ENCODE assay signal across 12 mouse cellular contexts in genomic region chr1:171272086-171272485, GRCm38 (mm10). TPM values are rescaled to one million over a fixed set of nuclear protein-coding genes. Genes with fewer than 3 reads are reported as not detected.
DNase-seq lines count a peak whose midpoint lies in the region; ATAC-seq and TF ChIP-seq lines count a peak whose summit lies in the region.
"Had no signal": no experiment of that assay in that cellular context is flagged by ENCODE, and none has a peak within 500 bp of the region (broad histone marks: within the 10 kb centered on the region; RNA-seq: fewer than 3 reads in every experiment).

No protein-coding gene starts in this region.

- TF ChIP-seq CTCF in intestine, postnatal 0 days (IDR thresholded peaks at IDR 0.05; ENCODE audit: low read depth), result no peak
- no peak for TF ChIP-seq CTCF in bone marrow macrophage, adult 2 months (IDR thresholded peaks at IDR 0.05; ENCODE audit: low read depth, low read length)

- H3K27ac ChIP-seq in intestine, embryonic 15.5 days, result no peak overlapping the region
- no peak overlapping the region for H3K27ac ChIP-seq in intestine, postnatal 0 days (ENCODE audit: low read depth, low read length)
- H3K27ac ChIP-seq in bone marrow macrophage, adult 2 months (ENCODE audit: insufficient read depth, low read depth, low read length), result peak overlapping the region; percentile 71
- peak overlapping the region; percentile 84 for H3K27ac ChIP-seq in liver, embryonic 16.5 days (ENCODE audit: low read length)
- H3K27ac ChIP-seq: forebrain, embryonic 15.5 days had no signal

- peak overlapping the region; percentile 93; the same call in 1 of the 2 replicates for H3K4me2 ChIP-seq in intestine, embryonic 15.5 days (replicated peaks)
- no peak overlapping the region for H3K4me2 ChIP-seq in intestine, postnatal 0 days (replicated peaks; ENCODE audit: low read depth)
- peak overlapping the region; percentile 77 for H3K4me2 ChIP-seq in liver, embryonic 16.5 days (ENCODE audit: low read depth, low read length)
- H3K4me2 ChIP-seq: forebrain, embryonic 15.5 days had no signal

- no peak for TF ChIP-seq POLR2A in bone marrow macrophage, adult 2 months (IDR thresholded peaks at IDR 0.05; ENCODE audit: borderline replicate concordance, low read depth, low read length)

- 0 out of 2 replicates have a peak, but pooled peaks cover under 1% of the 10 kb centered on the region for H3K27me3 ChIP-seq in erythroblast, embryonic 14.5 days (ENCODE audit: control insufficient read depth)
- H3K27me3 ChIP-seq in intestine, embryonic 15.5 days (replicated peaks), result no peaks in the 10 kb centered on the region
- H3K27me3 ChIP-seq in intestine, postnatal 0 days (replicated peaks; ENCODE audit: control insufficient read depth, insufficient read depth, low read length), result no peaks in the 10 kb centered on the region
- no peaks in the 10 kb centered on the region for H3K27me3 ChIP-seq in liver, embryonic 16.5 days (ENCODE audit: control insufficient read depth, insufficient read depth, low read depth, low read length)
- H3K27me3 ChIP-seq: forebrain, embryonic 15.5 days had no signal

- peaks cover 57% of the 10 kb centered on the region for H3K36me3 ChIP-seq in erythroblast, embryonic 14.5 days (ENCODE audit: control insufficient read depth)
- peaks cover 27% of the 10 kb centered on the region for H3K36me3 ChIP-seq in intestine, embryonic 15.5 days
- H3K36me3 ChIP-seq in intestine, postnatal 0 days (ENCODE audit: control insufficient read depth, insufficient read depth), result peaks cover 47% of the 10 kb centered on the region
- H3K36me3 ChIP-seq in liver, embryonic 16.5 days (ENCODE audit: control insufficient read depth, insufficient read depth), result peaks cover 45% of the 10 kb centered on the region

- ATAC-seq in erythroblast, adult 5-6 weeks (replicated peaks; ENCODE audit: low FRiP score, poor library complexity, severe bottlenecking), result no peak
- no peak for ATAC-seq in intestine, embryonic 15.5 days
- ATAC-seq in intestine, postnatal 0 days, result no peak
- ATAC-seq in liver, embryonic 16.5 days (ENCODE audit: low read depth), result no peak
- ATAC-seq: forebrain, embryonic 15.5 days; inflammation-experienced regulatory T-cells, adult 6 months had no signal

- DNase-seq in thymus, postnatal 10 days (ENCODE audit: low spot score in 2 of 2), result no peak
- no peak for DNase-seq in ovary, adult 18-20 months (ENCODE audit: low spot score)
- DNase-seq: adrenal gland, postnatal 14 days; cerebellum, postnatal 14 days had no signal

- H3K4me1 ChIP-seq in erythroblast, embryonic 14.5 days (ENCODE audit: control insufficient read depth), result peaks cover 71% of the 10 kb centered on the region
- peaks cover 4% of the 10 kb centered on the region for H3K4me1 ChIP-seq in intestine, embryonic 15.5 days (replicated peaks)
- 0 out of 2 replicates have a peak, but pooled peaks cover 4% of the 10 kb centered on the region for H3K4me1 ChIP-seq in intestine, postnatal 0 days (replicated peaks; ENCODE audit: control insufficient read depth, insufficient read depth, low read length)
- peaks cover 29% of the 10 kb centered on the region for H3K4me1 ChIP-seq in bone marrow macrophage, adult 2 months (ENCODE audit: control insufficient read depth, insufficient read depth, low read length)
- peaks cover 35% of the 10 kb centered on the region for H3K4me1 ChIP-seq in liver, embryonic 16.5 days (ENCODE audit: control insufficient read depth, low read depth, low read length)

- 90% methylated on average over 3 of the region's 3 CpGs for WGBS in intestine, embryonic 15.5 days
- 91% methylated on average over 3 of the region's 3 CpGs for WGBS in intestine, postnatal 0 days
- 58% methylated on average over 3 of the region's 3 CpGs for WGBS in liver, embryonic 16.5 days (ENCODE audit: insufficient replicate concordance)

- no peak overlapping the region for H3K9ac ChIP-seq in intestine, embryonic 15.5 days
- no peak overlapping the region for H3K9ac ChIP-seq in intestine, postnatal 0 days (ENCODE audit: low read depth, low read length)
- H3K9ac ChIP-seq in liver, embryonic 16.5 days (ENCODE audit: low read depth, low read length), result peak overlapping the region; percentile 17; the same call in 1 of the 2 replicates
- H3K9ac ChIP-seq: forebrain, embryonic 15.5 days had no signal

- 0 out of 2 replicates have a peak, but pooled peaks cover 2% of the 10 kb centered on the region for H3K9me3 ChIP-seq in erythroblast, embryonic 14.5 days (ENCODE audit: control insufficient read depth, low read length)
- no peaks in the 10 kb centered on the region for H3K9me3 ChIP-seq in intestine, embryonic 15.5 days
- no peaks in the 10 kb centered on the region for H3K9me3 ChIP-seq in intestine, postnatal 0 days (ENCODE audit: control insufficient read depth)
- no peaks in the 10 kb centered on the region for H3K9me3 ChIP-seq in liver, embryonic 16.5 days (replicated peaks; ENCODE audit: control insufficient read depth, low read length)
- H3K9me3 ChIP-seq: forebrain, embryonic 15.5 days had no signal

- peak overlapping the region; percentile 70 for H3K4me3 ChIP-seq in erythroblast, embryonic 14.5 days (replicated peaks)
- H3K4me3 ChIP-seq in intestine, embryonic 15.5 days (replicated peaks), result no peak overlapping the region
- no peak overlapping the region for H3K4me3 ChIP-seq in intestine, postnatal 0 days (ENCODE audit: low read depth, low read length)
- H3K4me3 ChIP-seq in bone marrow macrophage, adult 2 months (ENCODE audit: insufficient read depth, low read length), result peak overlapping the region; percentile 36
- peak overlapping the region; percentile 83 for H3K4me3 ChIP-seq in liver, embryonic 16.5 days (ENCODE audit: low read depth, low read length)
- H3K4me3 ChIP-seq: forebrain, embryonic 15.5 days had no signal

RNA-seq across cellular contexts. Expression of gene B4galt3, which starts 2.0 kb away (rescaled TPM):
- 11.1 and 11.6 TPM in 2 replicates for polyA plus RNA-seq in erythroblast, embryonic 14.5 days (2012)
- total RNA-seq in erythroblast, adult 5-6 weeks (2015; ENCODE audit: low replicate concordance), result 8.1 and 11.3 TPM in 2 replicates
- 7.7 and 29.1 TPM in 2 replicates for total RNA-seq in erythroblast, adult 5-6 weeks (2017; ENCODE audit: low replicate concordance)
- polyA plus RNA-seq in intestine, embryonic 15.5 days (2015; fragmentation: Nextera tagmentation; extraction: Ambion mirVana), result 54.2 and 54.5 TPM in 2 replicates
- polyA plus RNA-seq in intestine, postnatal 0 days (2015; fragmentation: Nextera tagmentation; extraction: Ambion mirVana), result 27.0 and 27.4 TPM in 2 replicates
- polyA plus RNA-seq in bone marrow macrophage, adult 2 months (2012; ENCODE audit: insufficient read depth, insufficient read length, missing spikeins), result 40.4 and 46.1 TPM in 2 replicates
- 22.6 and 23.2 TPM in 2 replicates for polyA plus RNA-seq in liver, embryonic 16.5 days (2015; fragmentation: Nextera tagmentation; extraction: Ambion mirVana)

RNA-seq across cellular contexts. Expression of gene Ppox, which starts 8.9 kb away (rescaled TPM):
- polyA plus RNA-seq in erythroblast, embryonic 14.5 days (2012), result 89.9 and 167 TPM in 2 replicates
- total RNA-seq in erythroblast, adult 5-6 weeks (2015; ENCODE audit: low replicate concordance), result 416 and 462 TPM in 2 replicates
- total RNA-seq in erythroblast, adult 5-6 weeks (2017; ENCODE audit: low replicate concordance), result 506 and 765 TPM in 2 replicates
- polyA plus RNA-seq in intestine, embryonic 15.5 days (2015; fragmentation: Nextera tagmentation; extraction: Ambion mirVana), result 38.7 and 40.9 TPM in 2 replicates
- polyA plus RNA-seq in intestine, postnatal 0 days (2015; fragmentation: Nextera tagmentation; extraction: Ambion mirVana), result 11.4 and 12.8 TPM in 2 replicates
- polyA plus RNA-seq in bone marrow macrophage, adult 2 months (2012; ENCODE audit: insufficient read depth, insufficient read length, missing spikeins), result 28.1 and 38.1 TPM in 2 replicates
- polyA plus RNA-seq in liver, embryonic 16.5 days (2015; fragmentation: Nextera tagmentation; extraction: Ambion mirVana), result 205 and 206 TPM in 2 replicates

RNA-seq across cellular contexts. Expression of gene Usp21, which starts 15.7 kb away (rescaled TPM):
- 8.4 and 13.0 TPM in 2 replicates for polyA plus RNA-seq in erythroblast, embryonic 14.5 days (2012)
- 9.6 and 12.1 TPM in 2 replicates for total RNA-seq in erythroblast, adult 5-6 weeks (2015; ENCODE audit: low replicate concordance)
- total RNA-seq in erythroblast, adult 5-6 weeks (2017; ENCODE audit: low replicate concordance), result 9.4 and 13.9 TPM in 2 replicates
- 56.0 and 57.2 TPM in 2 replicates for polyA plus RNA-seq in intestine, embryonic 15.5 days (2015; fragmentation: Nextera tagmentation; extraction: Ambion mirVana)
- polyA plus RNA-seq in intestine, postnatal 0 days (2015; fragmentation: Nextera tagmentation; extraction: Ambion mirVana), result 20.4 and 21.7 TPM in 2 replicates
- polyA plus RNA-seq in bone marrow macrophage, adult 2 months (2012; ENCODE audit: insufficient read depth, insufficient read length, missing spikeins), result 45.1 and 53.8 TPM in 2 replicates
- 23.1 and 25.3 TPM in 2 replicates for polyA plus RNA-seq in liver, embryonic 16.5 days (2015; fragmentation: Nextera tagmentation; extraction: Ambion mirVana)

RNA-seq across cellular contexts. Expression of gene Ndufs2, which starts 20.9 kb away (rescaled TPM):
- 7.0 and 7.5 TPM in 2 replicates for polyA plus RNA-seq in erythroblast, embryonic 14.5 days (2012)
- 62.9 and 78.4 TPM in 2 replicates for total RNA-seq in erythroblast, adult 5-6 weeks (2015; ENCODE audit: low replicate concordance)
- total RNA-seq in erythroblast, adult 5-6 weeks (2017; ENCODE audit: low replicate concordance), result 48.0 and 62.1 TPM in 2 replicates
- 304 and 326 TPM in 2 replicates for polyA plus RNA-seq in intestine, embryonic 15.5 days (2015; fragmentation: Nextera tagmentation; extraction: Ambion mirVana)
- polyA plus RNA-seq in intestine, postnatal 0 days (2015; fragmentation: Nextera tagmentation; extraction: Ambion mirVana), result 249 and 255 TPM in 2 replicates
- 122 and 131 TPM in 2 replicates for polyA plus RNA-seq in bone marrow macrophage, adult 2 months (2012; ENCODE audit: insufficient read depth, insufficient read length, missing spikeins)
- 138 and 143 TPM in 2 replicates for polyA plus RNA-seq in liver, embryonic 16.5 days (2015; fragmentation: Nextera tagmentation; extraction: Ambion mirVana)

RNA-seq across cellular contexts. Expression of gene Adamts4, which starts 21.9 kb away (rescaled TPM):
- polyA plus RNA-seq in erythroblast, embryonic 14.5 days (2012), result not detected in 2 replicates
- 0.19 TPM in 1 of 2 replicates, not detected in the other for total RNA-seq in erythroblast, adult 5-6 weeks (2015; ENCODE audit: low replicate concordance)
- not detected in 2 replicates for total RNA-seq in erythroblast, adult 5-6 weeks (2017; ENCODE audit: low replicate concordance)
- 6.3 and 6.8 TPM in 2 replicates for polyA plus RNA-seq in intestine, embryonic 15.5 days (2015; fragmentation: Nextera tagmentation; extraction: Ambion mirVana)
- 2.0 and 2.8 TPM in 2 replicates for polyA plus RNA-seq in intestine, postnatal 0 days (2015; fragmentation: Nextera tagmentation; extraction: Ambion mirVana)
- polyA plus RNA-seq in bone marrow macrophage, adult 2 months (2012; ENCODE audit: insufficient read depth, insufficient read length, missing spikeins), result 0.21 TPM in 1 of 2 replicates, not detected in the other
- 0.48 and 0.64 TPM in 2 replicates for polyA plus RNA-seq in liver, embryonic 16.5 days (2015; fragmentation: Nextera tagmentation; extraction: Ambion mirVana)

Comparison
In these comparisons a context has a peak if more than half of its experiments do, and no peak if none do; other contexts are left out.
1. H3K4me3 ChIP-seq: peak in erythroblast, embryonic 14.5 days (single experiment), bone marrow macrophage, adult 2 months (single experiment) and liver, embryonic 16.5 days (single experiment); none in intestine, embryonic 15.5 days (single experiment) and intestine, postnatal 0 days (single experiment).
2. H3K27ac ChIP-seq: peak in bone marrow macrophage, adult 2 months (single experiment) and liver, embryonic 16.5 days (single experiment); none in intestine, embryonic 15.5 days (single experiment) and intestine, postnatal 0 days (single experiment).